Mouse (Mus musculus) NIH3T3 (cell line): Measurements from ENCODE around the gene Hist1h3a.
"Not testable (repeated sequence)": the region's sequence is repeated elsewhere in the genome, so short reads cannot be mapped to it uniquely, and the experiment has no call there.

Experiments
- DNase-seq: peaks from one replicate; pipeline ENCODE4 v3.0.0-alpha.2; 2012; ENCODE audit warnings: low read depth

Gene Hist1h3a

GRCm38 (mm10) chr13:23740910-23741309 lies 21.3 kb downstream of the Hist1h3a start:
- DNase-seq = peak; percentile 23

DNA sequence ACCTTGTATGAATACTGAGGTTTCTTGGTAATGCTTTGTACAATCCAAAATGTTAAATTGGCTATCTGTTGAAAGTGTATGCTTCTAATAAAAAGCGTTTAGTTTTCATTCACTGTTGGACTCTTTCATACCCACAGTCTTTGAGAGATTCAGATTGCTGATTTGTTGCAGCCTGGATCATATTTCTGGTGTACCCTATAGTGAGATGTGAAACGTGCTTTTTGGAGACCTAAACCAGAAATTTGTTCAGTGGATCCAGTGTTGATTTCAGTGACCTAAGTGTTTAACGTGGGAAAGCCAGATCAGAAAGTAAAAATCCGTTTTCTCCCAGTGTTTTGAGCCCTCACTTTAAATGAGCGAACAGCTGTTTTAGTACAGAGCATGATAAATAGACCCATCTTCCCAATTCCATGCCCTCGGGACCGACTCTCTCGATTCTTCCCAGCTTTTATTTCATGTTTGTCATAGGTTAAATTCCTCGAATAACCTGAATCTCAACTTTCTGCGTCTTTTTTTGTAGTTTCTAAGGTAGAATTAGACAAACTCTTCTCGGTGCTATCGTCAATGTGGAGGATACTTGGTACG lies 21.8 kb downstream of the Hist1h3a start:
- peak; percentile 38 for DNase-seq

DNA sequence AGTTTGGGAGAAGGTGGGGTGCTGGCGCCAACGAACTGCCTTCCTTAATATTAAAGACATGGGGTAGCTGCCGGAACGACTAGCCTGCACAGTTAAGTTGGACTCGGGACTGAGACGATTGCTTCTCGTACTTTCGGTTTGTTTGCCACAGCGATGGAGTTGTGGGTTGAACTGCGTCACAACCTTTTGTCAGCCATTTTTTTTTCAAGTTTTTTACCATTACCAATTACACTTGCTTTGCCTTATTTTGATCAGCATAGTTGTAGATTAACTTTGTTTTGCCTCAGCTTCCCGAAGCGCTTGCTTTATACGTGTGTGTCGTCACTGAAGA lies 22.3 kb downstream of the Hist1h3a start:
- DNase-seq = no peak

DNA sequence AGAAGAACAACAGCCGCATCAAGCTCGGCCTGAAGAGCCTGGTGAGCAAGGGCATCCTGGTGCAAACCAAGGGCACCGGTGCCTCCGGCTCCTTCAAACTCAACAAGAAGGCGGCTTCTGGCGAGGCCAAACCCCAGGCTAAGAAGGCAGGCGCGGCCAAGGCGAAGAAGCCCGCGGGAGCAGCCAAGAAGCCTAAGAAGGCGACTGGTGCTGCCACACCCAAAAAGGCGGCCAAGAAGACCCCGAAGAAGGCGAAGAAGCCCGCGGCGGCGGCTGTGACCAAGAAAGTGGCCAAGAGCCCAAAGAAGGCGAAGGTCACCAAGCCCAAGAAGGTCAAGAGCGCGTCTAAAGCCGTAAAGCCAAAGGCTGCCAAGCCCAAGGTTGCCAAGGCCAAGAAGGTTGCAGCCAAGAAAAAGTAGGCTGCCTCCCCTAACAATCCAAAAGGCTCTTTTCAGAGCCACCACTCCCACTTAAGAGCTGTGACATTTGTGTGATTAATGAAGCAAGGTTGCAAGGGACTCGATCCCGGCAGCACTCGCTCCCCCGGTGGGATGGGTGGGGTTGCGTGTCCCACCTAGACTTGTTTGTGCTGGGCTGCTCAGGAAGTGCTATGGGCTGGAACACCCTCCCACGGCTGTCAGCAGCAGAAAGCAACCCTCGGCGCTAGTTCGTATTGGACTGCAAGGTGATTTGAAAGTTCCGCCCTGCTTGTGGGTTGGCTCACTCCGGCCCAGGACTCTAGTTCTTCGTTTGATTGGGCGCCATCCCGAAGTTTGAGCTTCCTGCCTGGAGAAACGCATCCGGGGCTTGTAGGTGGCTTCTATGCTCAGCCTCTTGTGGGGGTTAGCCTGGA lies 22.9 kb downstream of the Hist1h3a start:
- peak; percentile 94 for DNase-seq

GRCm38 (mm10) chr13:23738677-23739068 lies 23.5 kb downstream of the Hist1h3a start, which contains the start of gene Hist1h1c:
TSS of gene Hist1h1c (plus strand) at chr13:23738808.
- peak; percentile 95 for DNase-seq

DNA sequence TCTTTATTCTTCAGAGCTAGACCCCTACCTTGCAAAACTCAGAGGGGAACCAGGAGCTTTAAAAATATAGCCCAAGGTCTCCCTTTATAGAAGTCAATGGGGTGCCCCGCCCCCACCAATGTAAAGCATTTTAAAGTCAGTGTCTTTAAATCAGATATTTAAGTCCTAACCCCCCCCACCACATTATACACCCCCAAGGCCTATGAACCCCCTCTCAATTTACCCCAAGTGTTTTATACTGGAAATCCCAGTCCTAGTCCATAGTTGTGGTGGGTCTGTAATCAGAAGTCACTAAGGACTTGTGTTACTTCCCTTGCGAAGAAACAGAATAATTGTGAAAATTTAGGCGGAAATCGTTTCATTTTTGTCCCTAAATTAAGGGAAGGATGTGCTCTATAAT lies 24.1 kb downstream of the Hist1h3a start:
- DNase-seq = peak; percentile 59

DNA sequence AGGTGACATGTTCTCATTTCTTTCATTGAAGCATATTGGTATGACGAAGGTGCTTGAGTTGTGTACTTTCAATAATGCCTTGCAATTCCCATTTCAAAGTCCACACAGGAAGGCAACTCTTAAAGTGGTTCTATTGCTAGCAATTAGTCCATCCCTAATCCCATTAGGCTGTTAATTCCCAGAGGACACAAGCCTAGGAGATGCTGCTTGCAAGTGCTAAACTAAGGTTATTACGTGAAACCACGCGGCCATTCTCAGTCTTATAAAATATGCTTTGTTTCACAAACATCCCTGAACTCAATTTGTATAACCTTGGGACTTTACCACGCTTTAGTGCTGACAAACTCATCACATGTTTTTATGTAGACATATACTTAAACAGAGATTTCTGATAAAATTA lies 25.1 kb downstream of the Hist1h3a start:
- DNase-seq = no peak

DNA sequence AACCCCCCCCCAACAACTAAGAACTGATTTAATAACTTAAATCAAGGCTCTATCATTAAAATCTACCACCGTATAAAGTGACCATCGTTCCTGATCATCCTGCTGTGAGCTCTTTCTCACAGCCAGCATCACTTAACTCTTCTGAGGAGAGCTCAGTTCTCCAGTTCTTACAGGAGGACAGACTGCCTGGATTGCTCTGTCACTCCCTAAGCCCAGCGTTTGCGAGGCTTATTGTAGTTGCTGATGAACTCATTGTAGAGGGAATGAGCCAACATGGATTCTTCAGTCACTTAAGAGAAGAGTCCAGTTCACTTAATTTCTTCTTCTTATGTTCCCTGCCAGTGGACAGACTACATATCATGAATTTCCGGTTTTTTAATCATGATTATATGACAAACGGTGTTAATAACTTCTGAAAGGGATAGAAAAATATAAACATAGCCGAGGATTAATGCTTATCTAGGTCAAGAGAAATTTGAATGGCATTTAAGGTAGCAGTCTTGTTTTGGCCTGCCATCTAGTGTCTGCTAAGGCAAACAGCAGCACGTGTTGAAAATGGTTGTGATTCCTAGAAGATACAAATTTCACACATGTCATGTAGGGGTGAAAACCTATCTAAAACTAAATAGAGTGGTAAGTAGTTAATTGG lies 29.9 kb downstream of the Hist1h3a start:
- peak; percentile 63 for DNase-seq

DNA sequence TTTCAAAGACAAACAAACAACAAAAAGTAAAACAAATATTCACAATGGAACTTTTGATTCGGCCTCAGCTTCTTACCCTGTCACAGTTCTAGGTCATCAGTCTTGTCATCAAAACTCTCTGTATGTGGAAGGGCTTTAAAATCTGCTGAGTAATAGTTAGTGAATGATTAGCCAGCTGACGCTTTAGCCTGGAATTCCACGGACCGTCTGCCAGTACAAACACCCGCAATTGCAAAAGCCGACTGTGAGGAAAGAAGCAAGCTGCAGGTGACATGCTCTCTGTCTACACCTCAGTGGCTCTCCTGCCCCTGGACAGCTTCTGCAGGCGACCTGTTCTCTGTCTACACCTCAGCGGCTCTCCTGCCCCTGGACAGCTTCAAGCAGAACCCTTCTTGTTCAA lies 31.7 kb downstream of the Hist1h3a start:
- DNase-seq = no peak

DNA sequence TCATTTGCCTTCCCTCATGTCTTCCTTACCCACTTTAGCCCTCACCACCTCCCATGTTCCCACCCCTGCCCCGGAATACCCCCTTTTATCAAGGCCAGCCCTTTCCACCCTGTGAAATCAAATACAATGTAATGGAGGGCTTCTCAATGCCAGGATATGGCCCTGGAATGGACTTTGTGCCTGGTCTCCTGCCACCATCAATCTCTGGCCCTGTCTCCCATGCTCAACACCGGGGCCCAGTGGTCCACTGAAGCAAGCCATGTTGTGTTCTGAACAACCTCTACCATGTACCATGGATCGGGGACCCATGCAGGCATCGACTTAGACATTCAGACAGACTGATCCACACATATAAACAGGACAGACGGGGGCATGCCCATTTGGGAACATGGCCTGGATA lies 32.5 kb downstream of the Hist1h3a start:
- no peak for DNase-seq

DNA sequence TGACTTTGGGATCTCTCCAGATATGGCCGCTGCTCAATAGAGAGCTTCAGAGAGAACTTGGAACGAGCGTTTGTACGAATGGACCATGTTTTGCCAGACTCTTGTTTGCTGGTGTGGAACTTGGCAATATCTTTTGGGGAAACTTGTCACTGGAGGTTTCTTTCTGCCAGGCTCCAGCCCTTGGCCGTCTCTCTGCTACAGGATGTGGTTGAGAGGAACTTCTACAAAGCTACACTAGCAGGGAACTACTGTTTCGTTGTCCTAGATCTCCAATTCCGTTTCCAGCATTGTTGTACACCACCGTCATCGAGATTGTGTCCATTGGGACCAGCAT lies 33.0 kb downstream of the Hist1h3a start:
- DNase-seq = no peak

GRCm38 (mm10) chr13:23728472-23729191 lies 33.6 kb downstream of the Hist1h3a start:
- DNase-seq = no peak

GRCm38 (mm10) chr13:23725213-23725612 lies 37.0 kb downstream of the Hist1h3a start:
- no peak for DNase-seq

- DNase-seq = no peak
Measured at GRCm38 (mm10) chr13:23724239-23724638, 37.9 kb downstream of the Hist1h3a start.

DNA sequence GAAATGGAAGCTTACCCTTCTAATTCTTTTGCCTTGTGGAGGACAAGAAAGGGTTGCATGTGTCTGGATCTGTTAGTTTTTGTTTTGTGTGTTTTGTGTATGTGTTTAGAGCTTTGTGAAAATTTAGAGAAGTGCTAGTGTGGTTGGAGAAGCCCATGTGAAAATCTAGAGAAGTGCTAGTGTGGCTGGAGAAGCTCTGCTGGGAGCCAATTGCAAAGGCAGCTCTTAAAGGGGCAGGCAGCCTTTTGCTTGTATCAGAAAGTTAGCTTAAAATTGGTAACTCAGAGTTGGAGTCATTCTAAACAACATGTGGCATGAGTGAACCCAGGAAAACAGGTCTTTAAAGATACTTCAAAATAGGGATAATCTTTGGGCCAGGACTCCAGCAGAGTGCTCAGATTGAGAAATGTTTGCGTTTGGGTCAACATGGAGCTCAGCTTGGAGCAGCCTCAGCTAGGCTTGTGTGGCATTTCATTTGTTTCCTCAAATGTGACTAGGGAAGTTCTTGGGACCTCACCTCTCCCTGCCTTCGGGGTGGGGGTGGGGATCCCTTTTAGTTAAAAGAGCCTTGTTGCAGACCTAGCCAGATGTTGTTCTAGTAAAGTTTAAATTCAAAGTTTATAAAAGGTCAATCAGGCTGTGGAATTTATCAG lies 44.5 kb downstream of the Hist1h3a start:
- DNase-seq = not testable (repeated sequence)

DNA sequence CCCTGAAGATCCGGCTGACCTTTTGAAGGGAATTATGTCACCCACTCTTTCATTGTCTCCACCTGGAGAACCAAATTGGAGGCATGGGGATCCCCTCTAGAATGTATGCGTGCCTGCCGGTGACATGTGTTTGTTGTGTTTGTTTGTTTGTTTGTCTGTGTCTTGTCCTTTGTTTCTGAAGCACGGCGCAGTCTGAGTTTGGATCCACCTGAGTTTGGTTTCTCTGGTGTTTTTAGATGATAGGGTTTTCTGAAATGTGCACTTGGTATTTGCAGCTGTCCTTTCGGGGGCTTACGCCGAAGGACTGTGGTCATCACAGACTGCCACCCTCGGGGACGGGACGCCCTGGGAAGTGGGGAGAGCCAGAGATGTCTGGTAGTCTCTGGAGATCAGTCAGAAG lies 45.0 kb downstream of the Hist1h3a start:
- no peak for DNase-seq

DNA sequence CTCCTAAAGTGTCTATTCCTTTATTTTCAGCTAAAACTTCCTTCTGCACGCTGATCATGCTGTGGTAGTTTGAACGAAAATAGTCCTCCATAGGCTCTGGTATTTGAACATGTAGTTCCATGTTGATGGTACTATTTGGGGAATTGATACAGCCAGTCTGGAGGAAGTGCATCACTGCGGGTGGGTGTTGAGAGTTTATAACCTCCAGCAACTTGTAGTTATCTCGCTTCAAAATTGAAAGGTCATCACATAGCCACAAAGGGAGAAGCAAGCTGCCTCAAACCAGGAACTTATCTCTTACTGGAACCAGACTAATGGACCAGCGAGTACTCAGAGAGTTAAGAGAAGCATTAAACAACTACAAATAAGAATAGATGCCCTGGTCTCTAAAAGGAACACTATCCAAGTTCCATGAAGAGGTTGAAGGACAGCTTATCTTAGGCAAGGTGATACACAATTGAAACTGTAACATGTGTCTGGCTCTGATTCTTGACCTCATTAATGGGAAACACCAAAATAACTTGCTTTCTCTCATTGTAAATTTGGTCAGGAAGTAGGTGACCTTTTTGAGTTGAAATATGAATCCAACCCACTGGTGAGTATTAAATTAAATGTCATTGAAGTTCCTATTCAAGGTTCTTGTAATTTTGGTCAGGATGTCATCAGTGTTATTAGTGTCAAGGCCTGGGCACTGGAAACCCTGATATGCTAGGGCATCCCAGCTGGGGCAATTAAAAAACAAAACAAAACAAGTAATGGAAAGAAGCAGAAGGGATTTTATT lies 45.7 kb downstream of the Hist1h3a start:
- DNase-seq = no peak
